Mouse (Mus musculus): Measurements from ENCODE around the gene 6030458C11Rik.

Gene 6030458C11Rik

DNA sequence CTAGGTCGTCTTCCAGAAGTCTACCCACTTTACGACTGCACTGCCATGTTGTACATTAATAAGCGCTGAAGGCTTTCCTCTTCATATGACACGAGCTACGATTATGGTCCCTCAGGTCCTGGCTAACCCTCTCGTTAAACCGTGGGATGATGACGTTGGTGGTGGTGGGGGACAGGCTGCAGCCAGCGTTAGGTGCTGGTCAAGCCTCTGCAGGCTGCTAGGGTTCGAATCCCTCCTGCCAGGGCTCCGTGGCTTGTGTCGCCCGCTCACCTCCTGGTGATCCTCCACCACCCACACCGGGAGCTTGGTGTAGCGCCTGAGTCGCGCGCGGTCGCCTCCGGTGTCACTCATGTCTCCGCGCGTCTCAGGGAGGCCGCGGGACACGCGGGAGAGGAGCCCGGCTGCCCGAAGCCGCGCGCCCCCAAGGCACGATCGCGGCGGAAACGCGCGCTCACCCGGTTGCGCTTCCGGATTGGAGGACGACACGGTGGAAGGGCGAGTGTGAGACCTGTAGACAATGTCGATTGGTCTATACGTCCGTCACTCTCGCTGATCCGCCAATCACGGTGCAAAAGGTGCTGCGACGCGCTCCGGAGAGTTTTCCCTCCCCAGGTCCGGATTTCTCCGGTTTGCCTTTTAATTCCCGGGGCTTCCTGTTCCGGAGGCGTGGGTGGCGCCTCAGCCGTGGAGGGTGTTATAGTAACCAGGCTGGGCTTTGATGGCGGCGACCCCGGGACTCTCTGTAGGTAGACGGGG is at the start of gene 6030458C11Rik, which contains the start of gene Drosha:
6030458C11Rik (minus strand) TSS at position 453 of the 756 bp plus-strand sequence.
Drosha (plus strand) TSS at position 619 of the 756 bp plus-strand sequence.
- peak; percentile 96 for DNase-seq

DNA sequence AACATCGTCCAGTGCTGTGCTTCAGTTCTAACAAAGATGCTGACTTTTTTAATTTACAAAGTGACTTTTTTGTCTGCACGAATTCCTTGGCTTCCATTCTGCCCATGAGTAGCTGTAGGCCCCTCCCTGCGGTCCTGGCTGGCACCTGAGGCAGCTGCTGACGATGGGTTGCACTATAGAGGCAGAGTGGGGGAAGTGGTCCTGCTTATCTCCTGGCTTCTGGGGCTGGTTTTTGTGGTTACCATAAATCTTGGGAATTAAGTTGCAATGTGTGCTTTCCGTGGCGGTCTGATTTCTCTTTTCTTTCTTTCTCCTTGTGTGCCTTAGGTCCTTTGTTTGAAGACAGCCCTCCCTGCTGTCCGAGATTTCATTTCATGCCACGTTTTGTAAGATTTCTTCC is 42.8 kb upstream of the 6030458C11Rik start:
- DNase-seq = no peak

GRCm38 (mm10) chr15:12865595-12866314 is 41.3 kb upstream of the 6030458C11Rik start:
- no peak for DNase-seq

- DNase-seq = no peak
Measured at GRCm38 (mm10) chr15:12863669-12864068, 39.2 kb upstream of the 6030458C11Rik start.

GRCm38 (mm10) chr15:12862061-12862460 is 37.6 kb upstream of the 6030458C11Rik start:
- no peak for DNase-seq

DNA sequence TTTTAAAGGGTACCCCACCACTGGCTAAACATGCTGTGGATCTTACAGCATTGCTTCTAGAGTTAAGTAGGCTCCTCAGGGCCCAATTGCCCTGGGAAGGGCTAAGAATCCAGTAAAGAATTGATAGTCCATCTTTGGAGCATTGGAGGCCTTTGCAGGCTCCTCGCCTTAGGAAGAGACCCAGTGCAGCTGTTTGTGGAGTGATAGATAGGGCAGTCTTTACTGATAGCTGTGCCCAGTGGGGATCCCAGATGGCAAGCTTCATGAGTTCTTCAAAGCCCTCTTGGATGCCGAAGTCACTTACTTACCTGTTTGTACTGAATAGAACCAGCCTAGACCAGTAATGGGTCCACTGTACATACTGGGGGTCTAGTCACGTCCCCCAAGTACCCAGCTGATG is 34.2 kb upstream of the 6030458C11Rik start:
- DNase-seq = no peak

GRCm38 (mm10) chr15:12857840-12858516 is 33.5 kb upstream of the 6030458C11Rik start:
- DNase-seq = no peak

DNA sequence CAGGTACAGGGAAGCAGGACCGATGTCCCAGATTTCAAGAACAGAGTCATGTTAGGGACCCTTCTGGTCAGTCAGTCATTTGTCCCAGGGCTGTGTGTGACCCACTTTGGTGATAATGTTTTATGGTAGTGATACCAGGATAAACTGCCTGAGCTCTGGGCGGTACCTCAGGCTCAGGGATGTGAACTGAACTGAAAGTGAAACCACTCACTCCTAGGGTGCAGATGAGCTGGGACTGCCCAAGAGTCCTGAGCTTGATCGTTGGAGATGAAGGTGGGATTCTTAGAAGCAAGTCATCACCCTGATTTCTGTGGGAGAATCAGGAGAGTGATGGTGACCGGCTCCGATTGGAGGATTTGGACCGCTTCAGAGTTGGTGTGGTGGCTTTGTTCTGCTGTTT is 32.3 kb upstream of the 6030458C11Rik start:
- DNase-seq = no peak

GRCm38 (mm10) chr15:12853471-12853870 is 29.0 kb upstream of the 6030458C11Rik start:
- no peak for DNase-seq

- DNase-seq = no peak
Measured at GRCm38 (mm10) chr15:12849373-12849772, 24.9 kb upstream of the 6030458C11Rik start.

DNA sequence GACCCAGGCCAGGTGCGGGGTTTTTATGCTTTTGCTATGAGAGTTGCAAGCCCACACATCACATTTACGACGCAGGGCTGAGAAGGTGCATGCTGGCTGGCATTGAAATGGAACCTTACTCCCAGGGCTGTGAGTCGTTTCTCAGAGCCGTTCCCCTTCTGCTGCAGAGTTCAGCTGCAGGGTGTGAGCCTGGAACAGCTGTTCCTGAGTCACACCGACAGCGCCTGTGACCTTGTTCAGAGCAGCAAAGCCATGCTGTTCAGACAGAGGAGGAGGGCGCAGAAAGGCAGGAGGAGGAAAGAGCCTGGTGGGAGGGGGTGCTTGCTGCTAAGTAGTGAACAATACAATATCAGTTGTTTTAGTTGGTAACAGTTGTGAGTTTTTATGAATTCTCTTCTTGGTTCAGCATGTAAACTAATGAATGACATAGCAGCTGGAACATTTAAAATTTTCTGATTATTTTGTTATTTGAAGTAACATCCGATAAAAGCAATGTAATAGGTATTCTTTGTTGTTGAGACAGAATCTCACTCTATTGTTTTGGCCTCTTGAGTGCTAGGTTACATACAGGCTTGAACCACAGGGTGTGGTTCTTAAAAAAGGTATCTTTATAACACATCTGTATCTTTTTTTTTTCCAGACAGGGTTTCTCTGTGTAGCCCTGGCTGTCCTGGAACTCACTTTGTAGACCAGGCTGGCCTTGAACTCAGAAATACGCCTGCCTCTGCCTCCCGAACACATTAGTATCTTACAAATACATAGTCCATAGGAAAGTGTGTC is 23.9 kb upstream of the 6030458C11Rik start:
- no peak for DNase-seq

- peak; percentile 25 for DNase-seq
Measured at GRCm38 (mm10) chr15:12842833-12843232, 18.4 kb upstream of the 6030458C11Rik start.

DNA sequence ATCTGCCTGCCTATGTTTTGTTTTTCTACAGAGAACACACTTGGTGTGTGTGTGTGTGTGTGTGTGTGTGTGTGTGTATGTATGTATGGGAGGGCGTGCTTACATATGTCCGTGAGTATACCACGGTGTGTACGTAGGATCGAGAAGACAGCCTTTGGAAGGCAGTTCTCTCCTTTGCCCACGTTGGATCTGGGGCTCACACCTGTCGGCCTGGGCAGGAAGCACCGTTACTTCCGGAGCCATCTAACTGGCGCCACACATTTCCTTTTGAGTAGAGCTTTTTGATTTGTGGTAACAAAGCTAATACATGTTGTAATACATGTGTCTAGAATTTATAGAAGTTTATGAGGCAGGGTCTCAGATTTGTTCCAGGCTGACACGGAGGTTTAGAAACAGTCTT is 16.3 kb upstream of the 6030458C11Rik start:
- DNase-seq = no peak

DNA sequence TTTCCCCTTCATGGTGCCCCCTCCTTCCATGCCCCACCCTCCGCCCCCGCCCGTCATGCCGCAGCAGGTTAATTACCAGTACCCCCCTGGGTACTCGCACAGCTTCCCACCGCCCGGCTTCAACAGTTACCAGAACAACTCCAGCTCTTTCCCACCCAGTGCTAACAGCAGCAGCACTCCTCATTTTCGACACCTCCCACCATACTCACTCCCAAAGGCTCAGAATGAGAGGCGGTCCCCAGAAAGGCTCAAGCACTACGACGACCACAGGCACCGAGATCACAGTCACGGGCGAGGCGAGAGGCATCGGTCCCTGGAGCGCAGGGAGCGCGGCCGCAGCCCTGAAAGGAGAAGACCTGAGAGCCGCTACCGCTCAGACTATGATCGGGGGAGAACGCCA is 9.8 kb upstream of the 6030458C11Rik start:
- DNase-seq = no peak

DNA sequence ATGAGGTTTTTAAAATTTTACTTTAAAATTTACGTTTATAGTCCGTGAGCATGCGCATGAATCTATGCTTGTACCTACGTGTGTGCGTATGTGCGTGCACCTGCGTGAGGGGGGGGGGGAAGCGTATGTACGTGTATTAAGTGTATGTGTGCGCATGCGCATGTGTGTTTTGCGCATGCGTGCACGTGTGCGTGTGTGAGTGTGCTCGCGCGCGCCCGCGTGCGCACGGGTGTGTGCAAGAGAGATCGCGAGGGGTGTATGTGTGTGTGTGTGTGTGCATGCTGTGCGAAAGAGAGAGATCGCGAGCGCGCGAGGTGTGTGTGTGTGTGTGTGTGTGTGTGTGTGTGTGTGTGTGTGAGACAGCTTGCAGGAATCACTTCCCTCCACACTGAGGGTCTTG is 8.9 kb upstream of the 6030458C11Rik start:
- no peak for DNase-seq

DNA sequence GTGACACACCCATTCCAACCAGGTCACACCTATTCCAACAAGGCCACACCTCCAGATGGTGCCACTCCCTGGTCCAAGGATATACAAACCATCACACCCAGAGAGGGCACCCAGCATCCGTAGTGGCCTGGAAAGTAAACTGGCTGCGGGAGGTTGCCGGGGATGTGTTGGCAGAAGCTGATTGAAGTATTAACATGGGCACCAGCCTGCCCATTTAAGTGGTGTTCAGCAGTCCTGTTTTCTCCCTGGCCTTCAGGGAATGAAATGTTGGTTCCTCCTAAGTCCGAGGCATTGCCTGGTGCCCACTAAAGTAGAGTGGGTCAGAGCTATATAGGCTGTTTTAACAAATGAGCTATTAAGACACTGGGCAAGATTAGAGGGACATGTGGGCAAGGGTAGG is 8.2 kb upstream of the 6030458C11Rik start:
- DNase-seq = no peak

DNA sequence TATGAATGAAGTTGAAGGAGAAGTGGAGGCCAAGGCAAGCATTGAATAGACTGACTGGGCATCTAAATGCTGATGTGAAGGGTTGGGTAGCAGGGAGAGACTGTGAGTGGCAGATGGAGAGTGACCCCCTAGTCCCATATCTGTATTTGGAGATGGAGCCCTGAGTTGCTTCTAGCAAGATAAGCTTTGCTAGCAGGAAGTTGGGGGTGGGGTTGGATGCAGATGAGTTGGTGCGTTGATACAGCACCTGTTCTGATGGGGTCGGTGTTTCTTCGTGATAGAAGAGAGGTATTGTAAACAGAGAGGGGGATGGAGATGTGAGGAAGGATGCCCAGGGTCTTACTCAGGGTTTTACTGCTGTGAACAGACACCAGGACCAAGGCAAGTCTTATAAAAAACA is 5.4 kb upstream of the 6030458C11Rik start:
- DNase-seq = no peak

DNA sequence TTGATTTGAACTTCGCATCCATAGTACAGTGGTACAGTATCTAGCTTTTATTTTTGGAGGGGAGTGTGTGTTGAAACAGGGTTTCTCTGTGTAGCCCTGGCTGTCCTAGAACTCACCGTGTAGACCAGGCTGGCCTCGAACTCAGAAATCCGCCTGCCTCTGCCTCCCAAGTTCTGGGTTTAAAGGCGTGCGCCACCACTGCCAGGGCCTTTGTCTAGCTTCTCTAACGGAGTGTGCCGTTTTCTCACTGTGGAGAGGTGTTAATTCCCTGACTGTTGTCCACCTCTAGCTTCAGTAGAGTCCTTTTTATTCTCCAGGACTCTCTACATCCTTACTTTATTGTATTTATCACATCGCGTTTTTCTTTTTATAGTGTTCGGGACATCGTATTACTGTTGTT is 959 bp upstream of the 6030458C11Rik start:
- DNase-seq = no peak

DNA sequence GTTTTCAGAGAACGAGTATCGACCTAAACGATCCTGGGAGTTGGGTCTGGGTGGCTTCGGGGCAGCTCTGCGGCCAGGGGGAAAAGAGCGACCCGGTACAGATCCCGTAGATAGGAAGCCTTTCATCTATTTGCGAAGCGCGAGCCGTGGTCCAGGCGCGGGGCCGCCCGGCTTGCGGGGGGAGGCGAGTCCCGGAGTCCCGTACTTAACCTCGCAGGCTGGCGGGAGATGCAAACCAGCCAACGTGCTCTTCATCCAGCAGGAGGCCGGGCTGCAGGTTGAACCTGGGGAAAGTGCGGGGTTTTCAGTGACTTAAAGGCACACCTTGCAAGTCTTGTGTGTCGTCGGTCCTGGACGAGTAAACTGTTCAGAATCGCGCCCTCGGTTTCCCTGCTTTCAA is 516 bp upstream of the 6030458C11Rik start:
- DNase-seq = peak; percentile 74

DNA sequence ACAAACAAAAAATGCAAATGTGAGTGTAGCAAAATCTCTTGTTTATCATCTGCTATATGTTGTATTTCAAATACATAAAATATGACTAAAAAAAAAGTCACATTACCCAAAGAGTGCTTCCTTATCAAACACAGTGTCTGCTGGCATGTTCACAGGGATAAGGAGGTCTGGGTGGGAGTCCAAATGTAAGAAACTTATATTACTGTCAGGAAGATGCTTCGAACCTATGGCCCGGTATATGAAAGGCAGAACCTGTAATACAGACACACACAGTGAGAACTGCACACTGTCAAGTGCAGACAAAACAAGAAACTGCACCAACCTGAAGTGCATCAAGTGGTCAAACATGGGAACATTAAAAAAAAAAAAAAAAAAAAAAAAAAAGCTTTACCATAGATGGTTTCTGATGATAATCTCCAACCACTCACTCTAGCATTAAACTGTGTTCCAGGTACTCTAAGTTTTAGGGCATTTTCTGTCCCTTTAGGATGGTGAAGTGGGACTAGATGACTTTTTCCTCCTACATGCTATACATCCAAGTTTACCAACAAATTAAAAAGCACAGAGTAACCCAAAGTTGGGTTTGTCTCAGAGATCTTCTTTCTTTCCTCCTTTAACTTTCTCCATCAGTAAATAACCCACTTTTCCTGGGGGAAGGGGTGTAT is 862 bp downstream of the 6030458C11Rik start:
- DNase-seq = no peak

DNA sequence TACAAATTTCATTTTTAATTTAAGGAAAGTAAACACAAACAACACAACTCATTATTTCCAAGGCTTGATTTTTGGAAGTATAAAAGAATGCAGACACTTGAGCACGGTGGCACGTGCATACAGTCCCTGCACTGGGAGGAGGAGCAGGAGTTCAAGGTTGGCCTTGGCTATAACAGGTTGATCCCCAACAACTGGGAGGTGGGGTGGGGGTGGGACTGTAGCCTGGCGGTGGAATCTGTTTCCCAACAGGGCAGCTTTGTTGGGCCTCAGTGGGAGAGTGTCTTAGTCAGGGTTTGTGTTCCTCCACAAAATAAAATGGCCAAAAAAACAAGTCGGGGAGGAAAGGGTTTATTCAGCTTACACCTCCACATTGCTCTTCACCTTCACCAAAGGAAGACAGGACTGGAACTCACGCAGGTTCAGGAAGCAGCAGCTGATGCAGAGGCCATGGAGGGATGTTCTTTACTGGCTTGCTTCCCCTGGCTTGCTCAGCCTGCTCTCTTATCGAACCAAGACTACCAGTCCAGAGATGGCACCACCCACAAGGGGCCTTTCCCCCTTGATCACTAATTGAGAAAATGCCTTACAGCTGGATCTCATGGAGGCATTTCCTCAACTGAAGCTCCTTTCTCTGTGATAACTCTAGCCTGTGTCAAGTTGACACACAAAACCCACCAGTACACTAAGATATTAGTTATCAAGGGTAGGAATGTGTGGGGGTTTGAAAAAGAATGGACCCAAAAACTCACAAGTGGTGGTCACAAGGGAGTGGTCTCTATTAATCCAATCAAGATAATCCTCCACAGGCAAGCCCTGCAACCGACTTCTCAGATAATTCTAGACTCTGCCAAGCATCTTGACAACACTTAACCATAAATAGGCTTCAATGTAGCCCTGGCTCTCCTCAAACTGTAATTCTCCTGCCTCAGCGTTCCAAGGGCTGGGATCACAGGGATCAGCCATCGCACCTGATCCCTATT is 1.7 kb downstream of the 6030458C11Rik start:
- no peak for DNase-seq

All from thymus, postnatal 4 days (tissue).